ENCODE assay signal across 14 mouse cellular contexts in the genomic region with DNA sequence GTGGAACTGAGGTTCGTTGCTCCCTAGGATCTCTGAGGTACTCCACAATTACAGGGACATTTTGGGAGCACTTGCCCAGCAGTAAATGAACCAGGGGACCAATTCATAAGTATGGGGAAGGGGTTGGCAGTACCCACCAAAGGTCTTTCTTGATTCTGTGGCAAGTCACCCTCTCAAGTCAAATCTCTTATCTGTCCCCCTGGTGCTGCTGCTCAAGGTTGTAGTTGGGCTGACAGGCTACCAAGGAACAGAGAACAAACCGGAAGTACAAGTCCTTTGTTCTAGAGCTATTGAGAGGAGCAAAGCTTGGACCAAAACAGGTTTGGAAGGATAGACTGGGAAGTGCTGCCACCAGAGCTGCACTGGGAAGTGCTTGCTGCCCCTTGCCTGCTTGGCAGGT.
DNase-seq lines count a peak whose midpoint lies in the region; ATAC-seq lines count a peak whose summit lies in the region.
"Had no signal": no experiment of that assay in that cellular context is flagged by ENCODE, and none has a peak within 500 bp of the region (broad histone marks: within the 10 kb centered on the region; RNA-seq: fewer than 3 reads in every experiment).

No protein-coding gene starts in this region.

- no peak for DNase-seq in neural tube, embryonic 10.5 days (ENCODE audit: extremely low spot score, low spot score)
- no peak for DNase-seq in embryo, embryonic 11 days
- no peak for DNase-seq in urinary bladder, postnatal 25 days (ENCODE audit: low spot score)
- DNase-seq: cerebellum, postnatal 14 days; thymus, adult 2 months had no signal

- no peak overlapping the region for H3K9ac ChIP-seq in hindbrain, embryonic 13.5 days
- H3K9ac ChIP-seq in hindbrain, embryonic 12.5 days = no peak overlapping the region
- H3K9ac ChIP-seq in neural tube, embryonic 12.5 days = no peak overlapping the region
- H3K9ac ChIP-seq in forebrain, embryonic 15.5 days (replicated peaks) = no peak overlapping the region
- H3K9ac ChIP-seq: intestine, embryonic 15.5 days; kidney, embryonic 15.5 days; liver, embryonic 15.5 days had no signal

- peaks cover 61% of the 10 kb centered on the region for H3K27me3 ChIP-seq in hindbrain, embryonic 13.5 days
- H3K27me3 ChIP-seq in hindbrain, embryonic 12.5 days = peaks cover 61% of the 10 kb centered on the region
- peaks cover 7% of the 10 kb centered on the region; the same call in 1 of the 2 replicates for H3K27me3 ChIP-seq in neural tube, embryonic 12.5 days (replicated peaks)
- H3K27me3 ChIP-seq in forebrain, embryonic 15.5 days = no peaks in the 10 kb centered on the region
- H3K27me3 ChIP-seq: intestine, embryonic 15.5 days; limb, embryonic 13.5 days; liver, embryonic 15.5 days had no signal

- H3K4me1 ChIP-seq in hindbrain, embryonic 13.5 days (replicated peaks) = peaks cover 42% of the 10 kb centered on the region
- H3K4me1 ChIP-seq in hindbrain, embryonic 12.5 days = peaks cover 34% of the 10 kb centered on the region
- H3K4me1 ChIP-seq in neural tube, embryonic 12.5 days = peaks cover 34% of the 10 kb centered on the region
- peaks cover 27% of the 10 kb centered on the region for H3K4me1 ChIP-seq in forebrain, embryonic 15.5 days
- H3K4me1 ChIP-seq: liver, embryonic 15.5 days had no signal

- no peaks in the 10 kb centered on the region for H3K9me3 ChIP-seq in hindbrain, embryonic 13.5 days
- H3K9me3 ChIP-seq in hindbrain, embryonic 12.5 days (replicated peaks) = no peaks in the 10 kb centered on the region
- no peaks in the 10 kb centered on the region for H3K9me3 ChIP-seq in neural tube, embryonic 12.5 days
- no peaks in the 10 kb centered on the region for H3K9me3 ChIP-seq in forebrain, embryonic 15.5 days
- H3K9me3 ChIP-seq: intestine, embryonic 15.5 days; kidney, embryonic 15.5 days; limb, embryonic 13.5 days; liver, embryonic 15.5 days had no signal

- no peaks in the 10 kb centered on the region for H3K36me3 ChIP-seq in hindbrain, embryonic 13.5 days
- no peaks in the 10 kb centered on the region for H3K36me3 ChIP-seq in hindbrain, embryonic 12.5 days
- no peaks in the 10 kb centered on the region for H3K36me3 ChIP-seq in neural tube, embryonic 12.5 days
- no peaks in the 10 kb centered on the region for H3K36me3 ChIP-seq in forebrain, embryonic 15.5 days
- H3K36me3 ChIP-seq: intestine, embryonic 15.5 days; kidney, embryonic 15.5 days; limb, embryonic 13.5 days; liver, embryonic 15.5 days had no signal

- no peak for ATAC-seq in hindbrain, embryonic 13.5 days (ENCODE audit: low FRiP score)
- no peak for ATAC-seq in hindbrain, embryonic 12.5 days (ENCODE audit: low FRiP score)
- no peak for ATAC-seq in neural tube, embryonic 12.5 days (ENCODE audit: low FRiP score, low read depth)
- ATAC-seq in forebrain, embryonic 15.5 days (replicated peaks) = no peak

- H3K27ac ChIP-seq in hindbrain, embryonic 13.5 days = 0 out of 2 replicates have a peak overlapping the region, but pooled peaks have one; percentile 19
- no peak overlapping the region; the same call in 1 of the 2 replicates for H3K27ac ChIP-seq in hindbrain, embryonic 12.5 days
- H3K27ac ChIP-seq in neural tube, embryonic 12.5 days = peak overlapping the region; percentile 39; the same call in 1 of the 2 replicates
- H3K27ac ChIP-seq in forebrain, embryonic 15.5 days (replicated peaks) = peak overlapping the region; percentile 25; the same call in 1 of the 2 replicates
- H3K27ac ChIP-seq: intestine, embryonic 15.5 days; kidney, embryonic 15.5 days; limb, embryonic 13.5 days; liver, embryonic 15.5 days had no signal

- 47% methylated on average over 2 of the region's 2 CpGs for WGBS in hindbrain, embryonic 13.5 days
- WGBS in hindbrain, embryonic 12.5 days = 53% methylated on average over 2 of the region's 2 CpGs
- WGBS in neural tube, embryonic 12.5 days = 46% methylated on average over 2 of the region's 2 CpGs
- 35% methylated on average over 2 of the region's 2 CpGs for WGBS in forebrain, embryonic 15.5 days

- H3K4me3 ChIP-seq in hindbrain, embryonic 13.5 days = no peak overlapping the region
- no peak overlapping the region for H3K4me3 ChIP-seq in hindbrain, embryonic 12.5 days
- H3K4me3 ChIP-seq in neural tube, embryonic 12.5 days = no peak overlapping the region
- H3K4me3 ChIP-seq in forebrain, embryonic 15.5 days = no peak overlapping the region
- H3K4me3 ChIP-seq: intestine, embryonic 15.5 days; kidney, embryonic 15.5 days; limb, embryonic 13.5 days; liver, embryonic 15.5 days; myocyte had no signal

- no peak overlapping the region for H3K4me2 ChIP-seq in hindbrain, embryonic 13.5 days
- no peak overlapping the region for H3K4me2 ChIP-seq in hindbrain, embryonic 12.5 days (replicated peaks)
- H3K4me2 ChIP-seq in neural tube, embryonic 12.5 days (replicated peaks) = peak overlapping the region; percentile 54; the same call in 1 of the 2 replicates
- H3K4me2 ChIP-seq in forebrain, embryonic 15.5 days (replicated peaks) = no peak overlapping the region; the same call in 1 of the 2 replicates
- H3K4me2 ChIP-seq: liver, embryonic 15.5 days had no signal
